Mouse (Mus musculus): ENCODE data around the gene Chp1.

Chp1 gene

GRCm38 (mm10) chr2:119621302-119621701 is 73.8 kb downstream of the Chp1 start:
- in situ Hi-C loops (cut with MboI, MseI), result loop anchor here in 1 of 2 experiments (10.0 kb wide), 1 partner anchor 497 kb away; no protein-coding TSS in a partner anchor
